Mouse (Mus musculus): Measurements from ENCODE around the gene Klrb1b.
A peak's percentile ranks its signal among the peaks of the same experiment; 100 is the strongest.

Gene Klrb1b

GRCm38 (mm10) chr6:128826132-128826531 is at the start of gene Klrb1b, which contains the start of gene Gm44511:
TSS of gene Klrb1b (minus strand) at chr6:128826331.
TSS of gene Gm44511 (minus strand) at chr6:128826315.
- no peak for DNase-seq (ENCODE audit: extremely low read depth, insufficient read length, low spot score)

- DNase-seq (ENCODE audit: extremely low read depth, insufficient read length, low spot score): no peak
Measured at GRCm38 (mm10) chr6:128871910-128872610, 45.9 kb upstream of the Klrb1b start.

DNA sequence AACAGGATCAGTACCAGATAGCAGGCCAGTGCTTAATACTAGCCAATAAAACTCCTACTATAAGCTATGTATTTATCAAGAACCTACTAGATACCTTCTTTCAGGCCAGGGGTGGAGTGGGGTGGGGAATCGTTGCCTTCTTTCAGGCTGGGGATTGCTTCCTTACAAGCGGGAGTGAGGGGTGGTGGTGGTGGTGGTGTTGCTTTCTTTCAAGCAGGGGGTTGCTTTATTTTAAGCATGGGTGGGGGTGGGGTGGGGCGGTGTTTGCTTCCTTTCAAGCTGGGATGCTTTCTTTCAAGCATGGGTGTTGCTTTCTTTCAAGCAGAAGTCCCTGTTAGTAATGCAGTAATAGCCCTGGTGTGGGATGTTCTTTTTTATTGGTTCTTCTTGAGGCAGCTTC is 42.7 kb upstream of the Klrb1b start:
- no peak for DNase-seq (ENCODE audit: extremely low read depth, insufficient read length, low spot score)

- no peak for DNase-seq (ENCODE audit: extremely low read depth, insufficient read length, low spot score)
Measured at GRCm38 (mm10) chr6:128857976-128858375, 31.8 kb upstream of the Klrb1b start.

DNA sequence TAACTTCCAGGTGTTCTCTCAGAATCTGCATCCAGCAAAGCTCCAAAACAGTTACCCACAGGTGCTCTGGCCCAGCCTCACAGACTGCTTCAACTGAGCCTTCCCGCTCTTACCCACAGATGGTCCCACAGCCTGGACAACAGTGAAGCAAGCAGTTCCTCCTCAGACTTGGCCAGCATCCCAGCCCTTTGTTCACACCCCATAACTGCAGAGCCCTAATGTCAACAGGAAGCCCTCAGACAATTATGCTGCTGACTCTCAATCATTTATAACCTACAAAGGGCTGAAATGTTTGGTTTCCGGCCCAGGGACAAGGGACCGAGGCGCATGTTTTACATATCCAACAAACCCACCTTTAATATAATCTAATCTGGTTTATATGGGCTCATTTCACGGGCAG is 30.1 kb upstream of the Klrb1b start:
- no peak for DNase-seq (ENCODE audit: extremely low read depth, insufficient read length, low spot score)

DNA sequence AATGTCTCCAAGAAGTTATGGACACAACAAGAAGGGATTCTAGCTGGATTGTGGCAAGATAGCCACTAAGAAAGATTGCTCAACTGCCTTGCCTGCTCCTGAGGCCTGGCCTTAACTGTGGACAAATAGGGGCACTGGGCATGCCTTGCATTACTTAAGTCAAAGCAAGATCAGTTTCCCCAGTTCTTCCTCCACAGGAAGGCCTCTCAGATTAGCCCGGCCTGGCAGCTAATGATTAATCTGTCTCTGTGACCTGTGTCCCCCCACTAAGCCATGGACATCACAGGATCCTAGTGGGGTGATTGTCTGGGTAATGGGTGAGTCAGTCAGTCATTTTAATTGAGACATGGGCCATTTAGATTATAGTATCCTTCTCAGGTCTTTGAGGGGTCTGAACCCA is 29.3 kb upstream of the Klrb1b start:
- no peak for DNase-seq (ENCODE audit: extremely low read depth, insufficient read length, low spot score)

GRCm38 (mm10) chr6:128854895-128855294 is 28.8 kb upstream of the Klrb1b start:
- no peak for DNase-seq (ENCODE audit: extremely low read depth, insufficient read length, low spot score)

GRCm38 (mm10) chr6:128854024-128854820 is 28.1 kb upstream of the Klrb1b start:
- peak; percentile 39 for DNase-seq (ENCODE audit: extremely low read depth, insufficient read length, low spot score)

GRCm38 (mm10) chr6:128852766-128853165 is 26.6 kb upstream of the Klrb1b start:
- DNase-seq (ENCODE audit: extremely low read depth, insufficient read length, low spot score): no peak

GRCm38 (mm10) chr6:128851151-128851550 is 25.0 kb upstream of the Klrb1b start:
- DNase-seq (ENCODE audit: extremely low read depth, insufficient read length, low spot score): no peak

GRCm38 (mm10) chr6:128850671-128851070 is 24.5 kb upstream of the Klrb1b start:
- DNase-seq (ENCODE audit: extremely low read depth, insufficient read length, low spot score): no peak

DNA sequence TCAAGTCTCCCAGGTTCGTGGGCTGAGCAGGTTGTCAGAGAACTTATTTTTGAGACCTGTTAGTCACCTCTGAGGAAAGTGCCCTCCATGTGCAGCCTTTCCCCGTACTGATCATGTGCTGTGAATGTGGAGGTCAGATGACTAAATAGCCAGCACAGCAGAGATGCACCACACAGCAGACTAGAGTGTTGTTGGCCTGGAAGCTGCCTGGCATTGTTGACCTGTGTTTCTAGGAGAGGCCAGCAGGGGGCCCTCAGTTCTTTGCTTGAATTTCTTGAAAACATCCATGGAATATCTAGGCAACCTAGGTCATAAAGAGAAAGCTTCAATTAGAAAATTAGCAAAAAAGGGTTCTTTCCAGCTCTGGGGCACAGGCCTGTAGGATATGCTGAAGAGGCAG is 23.8 kb upstream of the Klrb1b start:
- DNase-seq (ENCODE audit: extremely low read depth, insufficient read length, low spot score): no peak

DNA sequence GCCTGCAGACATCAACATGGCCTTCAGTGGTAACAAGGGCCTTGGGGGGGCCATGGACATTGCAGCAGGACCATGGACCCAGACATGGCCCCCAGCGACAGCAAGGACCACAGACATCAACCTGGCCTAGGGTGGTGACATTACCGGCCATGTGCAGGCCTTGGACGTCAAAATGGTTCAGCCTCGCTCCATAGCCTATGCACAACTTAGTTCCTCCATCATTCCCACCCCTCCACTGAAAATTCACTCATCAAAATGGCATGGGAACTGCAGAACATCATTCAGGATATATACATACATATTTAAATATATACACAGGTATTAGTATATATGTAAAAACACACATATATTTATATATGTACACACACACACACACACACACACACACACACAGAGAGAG is 21.3 kb upstream of the Klrb1b start:
- no peak for DNase-seq (ENCODE audit: extremely low read depth, insufficient read length, low spot score)

DNA sequence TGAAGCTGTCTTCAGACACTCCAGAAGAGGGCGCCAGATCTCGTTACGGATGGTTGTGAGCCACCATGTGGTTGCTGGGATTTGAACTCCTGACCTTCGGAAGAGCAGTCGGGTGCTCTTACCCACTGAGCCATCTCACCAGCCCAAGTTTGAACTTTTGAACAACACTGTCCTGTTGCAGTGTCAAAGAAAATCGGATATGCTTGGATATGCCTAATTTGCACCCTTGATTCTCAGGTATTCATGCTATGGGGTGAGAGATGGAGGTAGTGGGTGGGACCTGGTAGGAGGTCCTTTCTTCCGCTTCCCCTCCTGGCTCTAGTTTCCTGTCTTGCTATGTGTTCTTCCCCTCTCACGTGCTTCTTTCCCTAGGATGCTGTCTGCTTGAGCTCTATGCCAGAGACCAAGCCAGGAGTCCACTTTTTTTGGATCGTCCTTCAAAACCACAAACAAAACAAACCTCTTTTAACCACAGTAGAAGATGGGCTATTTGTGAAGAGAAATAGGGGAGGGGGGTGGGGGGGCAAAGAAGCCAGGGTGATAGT is 19.9 kb upstream of the Klrb1b start:
- peak; percentile 45 for DNase-seq (ENCODE audit: extremely low read depth, insufficient read length, low spot score)

DNA sequence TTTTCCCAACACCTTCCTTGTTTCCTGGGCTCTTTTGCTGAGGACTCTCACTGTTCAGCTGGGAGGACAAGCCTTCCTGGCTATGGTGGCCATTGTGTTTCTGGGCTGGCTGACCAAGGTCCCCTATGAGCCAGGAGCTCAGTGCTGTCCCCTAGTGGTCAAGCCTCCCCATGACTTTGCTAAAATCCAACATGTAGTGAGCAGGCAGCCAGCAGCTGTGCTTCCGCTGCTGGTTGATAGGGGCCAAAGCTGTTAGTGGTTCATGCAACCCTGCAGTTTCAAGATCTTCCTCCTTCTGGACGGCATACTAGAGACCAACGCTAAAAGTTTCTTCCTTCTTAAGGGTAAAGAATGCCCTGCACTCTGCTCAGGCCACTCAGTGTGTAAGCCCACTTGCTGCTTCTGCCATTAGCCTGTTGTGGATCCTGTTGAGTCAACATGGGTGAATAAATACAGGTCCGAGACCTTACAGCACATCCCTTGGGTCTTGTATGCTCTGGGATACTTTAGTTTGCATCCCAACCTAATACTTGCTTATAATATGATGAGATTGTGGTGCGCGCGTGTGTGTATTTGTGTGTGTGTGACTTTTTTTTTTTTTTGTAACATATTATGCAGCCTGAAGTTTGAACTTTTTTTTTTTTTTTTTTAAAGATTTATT is 19.3 kb upstream of the Klrb1b start:
- peak; percentile 67 for DNase-seq (ENCODE audit: extremely low read depth, insufficient read length, low spot score)

GRCm38 (mm10) chr6:128844586-128845080 is 18.5 kb upstream of the Klrb1b start:
- no peak for DNase-seq (ENCODE audit: extremely low read depth, insufficient read length, low spot score)

- peak; percentile 40 for DNase-seq (ENCODE audit: extremely low read depth, insufficient read length, low spot score)
Measured at GRCm38 (mm10) chr6:128844131-128844530, 18.0 kb upstream of the Klrb1b start.

- peak; percentile 85 for DNase-seq (ENCODE audit: extremely low read depth, insufficient read length, low spot score)
Measured at GRCm38 (mm10) chr6:128843479-128843992, 17.4 kb upstream of the Klrb1b start.

DNA sequence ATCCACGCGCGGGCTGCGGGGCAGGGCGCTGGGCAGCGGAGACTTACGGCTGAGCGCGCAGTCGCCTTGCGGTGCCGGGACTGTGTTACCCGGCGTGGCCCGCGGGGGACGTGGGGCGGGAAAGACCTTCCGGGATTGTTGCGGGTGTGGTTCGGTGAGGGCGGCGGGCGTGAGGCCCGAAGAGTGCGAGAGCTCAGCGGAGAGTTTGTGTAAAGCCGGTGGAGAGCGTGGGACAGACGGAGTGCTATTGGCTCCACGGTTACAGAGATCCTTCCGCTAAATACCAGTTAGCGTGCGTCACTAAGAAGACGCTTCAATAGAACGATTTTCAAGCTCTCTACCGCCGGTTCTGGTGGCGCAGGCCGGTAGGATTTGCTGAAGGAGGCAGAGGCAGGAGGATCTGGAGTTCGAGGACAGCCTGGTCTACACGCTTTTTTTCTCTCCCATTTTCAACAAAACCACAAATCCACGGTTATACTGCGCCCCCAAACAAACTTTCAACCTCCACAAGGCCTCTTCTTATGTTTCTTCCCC is 16.9 kb upstream of the Klrb1b start:
- peak; percentile 94 for DNase-seq (ENCODE audit: extremely low read depth, insufficient read length, low spot score)

DNA sequence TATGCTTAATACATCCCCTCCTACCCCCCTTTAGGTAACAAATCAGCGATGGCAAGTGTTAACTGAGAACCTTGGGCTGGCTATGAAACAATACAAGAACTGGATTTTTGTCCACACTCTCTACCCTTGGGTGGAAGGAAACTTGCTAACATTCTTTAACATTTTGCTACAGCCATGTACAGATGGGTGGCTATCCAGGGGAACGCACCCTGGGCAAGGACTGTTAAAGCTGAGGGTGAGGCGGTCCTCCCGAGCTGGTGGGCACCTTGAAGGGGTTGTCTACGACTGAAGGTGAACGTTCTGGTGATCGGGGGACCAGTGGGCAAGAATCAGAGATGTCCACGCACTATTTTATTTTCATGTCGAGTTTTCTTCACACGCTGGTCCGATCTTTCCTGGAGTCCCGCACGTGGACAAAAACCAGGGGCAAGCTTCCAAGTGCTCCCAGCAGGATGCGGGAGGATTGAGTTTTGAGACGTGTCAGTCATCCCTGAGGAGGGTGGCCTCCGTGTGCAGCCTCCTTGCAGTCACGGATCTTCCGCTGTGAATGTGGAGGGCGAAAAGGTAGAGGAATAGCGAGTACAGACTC is 16.3 kb upstream of the Klrb1b start:
- no peak for DNase-seq (ENCODE audit: extremely low read depth, insufficient read length, low spot score)

Measured in 3134 (cell line).